Mouse (Mus musculus): Measurements from ENCODE around the gene Cyyr1.
A peak's percentile ranks its signal among the peaks of the same experiment; 100 is the strongest.

Cyyr1 gene

GRCm38 (mm10) chr16:85470057-85470456, 83.1 kb downstream of the Cyyr1 start:
- no peak for DNase-seq (ENCODE audit: low spot score)

- no peak for DNase-seq (ENCODE audit: low spot score)
These were observed 98.2 kb downstream of the Cyyr1 start for GRCm38 (mm10) chr16:85455043-85455442.

GRCm38 (mm10) chr16:85446306-85446705, 106.9 kb downstream of the Cyyr1 start:
- DNase-seq (ENCODE audit: low spot score) = no peak

DNA sequence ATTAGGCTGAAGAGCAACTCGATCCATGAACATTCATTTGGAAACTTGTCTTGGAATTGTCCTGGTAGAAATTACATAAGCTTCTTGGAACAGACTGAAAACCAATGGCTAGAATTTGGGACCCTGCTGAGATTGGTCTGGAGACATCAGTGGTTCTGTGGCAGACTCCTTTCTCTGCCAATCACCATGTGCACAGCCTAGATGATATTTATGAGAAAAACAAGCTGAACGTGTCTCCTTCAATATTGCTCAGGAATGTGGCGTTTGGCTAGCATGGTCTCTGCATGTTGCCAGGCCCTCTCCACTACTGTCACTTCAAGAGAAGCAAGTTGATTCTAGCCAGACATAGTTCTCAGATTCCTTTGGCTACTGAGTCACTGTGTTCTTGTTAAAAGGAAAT, 107.4 kb downstream of the Cyyr1 start:
- DNase-seq (ENCODE audit: low spot score) = no peak

DNA sequence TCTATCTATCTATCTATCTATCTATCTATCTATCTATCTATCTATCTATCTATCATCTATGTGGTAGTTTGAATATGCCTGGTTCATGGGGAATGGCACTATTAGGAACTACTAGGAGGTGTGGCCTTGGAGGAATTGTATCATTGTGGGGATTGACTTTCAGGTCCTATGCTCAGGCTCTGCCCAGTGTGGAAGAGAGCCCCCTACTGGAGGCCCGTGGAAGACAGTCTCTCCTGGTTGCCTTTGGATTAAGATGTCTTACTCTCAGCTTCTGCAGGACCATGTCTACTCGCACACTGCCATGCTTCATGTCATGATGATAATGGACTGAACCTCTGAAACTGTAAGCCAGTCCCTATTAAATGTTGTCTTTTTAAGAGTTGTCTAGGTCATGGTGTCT, 117.8 kb downstream of the Cyyr1 start:
- no peak for DNase-seq (ENCODE audit: low spot score)

- no peak for DNase-seq (ENCODE audit: low spot score)
These were observed 124.0 kb downstream of the Cyyr1 start for GRCm38 (mm10) chr16:85429173-85429572.

- DNase-seq (ENCODE audit: low spot score) = no peak
These were observed 130.3 kb downstream of the Cyyr1 start for GRCm38 (mm10) chr16:85422889-85423288.

- peak; percentile 30 for DNase-seq (ENCODE audit: low spot score)
These were observed 137.8 kb downstream of the Cyyr1 start for GRCm38 (mm10) chr16:85415415-85415814.

- peak; percentile 4 for DNase-seq (ENCODE audit: low spot score)
These were observed 159.7 kb downstream of the Cyyr1 start for GRCm38 (mm10) chr16:85393430-85393948.

GRCm38 (mm10) chr16:85386801-85387200, 166.4 kb downstream of the Cyyr1 start:
- no peak for DNase-seq (ENCODE audit: low spot score)
